Mouse (Mus musculus) adrenal gland, postnatal 25 days (tissue): ENCODE measurements around the gene Gm9922. TPM values are rescaled to one million over a fixed set of nuclear protein-coding genes. Genes with fewer than 3 reads are reported as not detected.

Experiments
- total RNA-seq: library from RNA; stranded (reverse); gene quantifications from 2 replicates; pipeline ENCODE4 v1.2.3, GENCODE M21; 2021

Gene Gm9922
- total RNA-seq, 1 experiment from 2014 or later: 4.3 TPM

Other genes starting within 250 kb of the Gm9922 start
- 52.8 and 87.6 TPM in 2 replicates for gene Tbc1d4, start 120.6 kb downstream of the Gm9922 start, total RNA-seq
- 101 and 111 TPM in 2 replicates for gene Commd6, start 89.1 kb downstream of the Gm9922 start, total RNA-seq
- gene Uchl3, start 75.8 kb downstream of the Gm9922 start, total RNA-seq: 38.4 and 41.3 TPM in 2 replicates
- 15.1 and 15.3 TPM in 2 replicates for gene Lmo7, start 143 bp upstream of the Gm9922 start, total RNA-seq